Mouse (Mus musculus): Measurements from ENCODE around the gene Atf4. TPM values are rescaled to one million over a fixed set of nuclear protein-coding genes. Genes with fewer than 3 reads are reported as not detected.
A peak's percentile ranks its signal among the peaks of the same experiment; 100 is the strongest.

Atf4 gene
- total RNA-seq, 4 experiments from 2014 or later: 97.7 to 104 (median 99.8) TPM

GRCm38 (mm10) chr15:80280646-80281045 lies 25.7 kb downstream of the Atf4 start:
- no peak for DNase-seq (ENCODE audit: low spot score in 2 of 2)

GRCm38 (mm10) chr15:80286851-80287415 lies 31.9 kb downstream of the Atf4 start, which contains the start of gene Cacna1i:
TSS of gene Cacna1i (plus strand) at chr15:80287238.
- DNase-seq (ENCODE audit: low spot score in 2 of 2): peak in 1 of 2 experiments; percentile 60

GRCm38 (mm10) chr15:80288036-80288435 lies 33.1 kb downstream of the Atf4 start:
- no peak for DNase-seq (ENCODE audit: low spot score in 2 of 2)

- DNase-seq (ENCODE audit: low spot score in 2 of 2): peak; percentile 51 to 74
These were observed 34.5 kb downstream of the Atf4 start for GRCm38 (mm10) chr15:80289436-80289835.

- no peak for DNase-seq (ENCODE audit: low spot score in 2 of 2)
These were observed 42.2 kb downstream of the Atf4 start for GRCm38 (mm10) chr15:80297146-80297545.

GRCm38 (mm10) chr15:80303779-80304178 lies 48.8 kb downstream of the Atf4 start:
- DNase-seq (ENCODE audit: low spot score in 2 of 2): no peak

GRCm38 (mm10) chr15:80304188-80304587 lies 49.2 kb downstream of the Atf4 start:
- no peak for DNase-seq (ENCODE audit: low spot score in 2 of 2)

- no peak for DNase-seq (ENCODE audit: low spot score in 2 of 2)
These were observed 51.2 kb downstream of the Atf4 start for GRCm38 (mm10) chr15:80306146-80306545.

Other genes with a start within 250 kb of the Atf4 start
- 10 to 100 TPM; 30.3 to 38.4 (median 34.6) TPM for gene Pdgfb, start 240.2 kb upstream of the Atf4 start, total RNA-seq (2022)
- 100 to 1,000 TPM; 383 to 406 (median 399) TPM for gene Syngr1, start 163.8 kb upstream of the Atf4 start, total RNA-seq (2022)
- gene Rpl3, start 163.3 kb upstream of the Atf4 start, total RNA-seq (2022): 100 to 1,000 TPM; 431 to 611 (median 527) TPM
- gene Tab1, start 122.1 kb upstream of the Atf4 start, total RNA-seq (2022): 10 to 100 TPM; 27.3 to 29.5 (median 29.0) TPM
- 100 to 1,000 TPM; 112 to 115 (median 114) TPM for gene Mgat3, start 81.5 kb upstream of the Atf4 start, total RNA-seq (2022)
- gene Mief1, start 21.2 kb upstream of the Atf4 start, total RNA-seq (2022): 10 to 100 TPM; 27.6 to 34.5 (median 32.5) TPM
- gene AC140267.1, start 19.3 kb upstream of the Atf4 start, total RNA-seq (2022): 10 to 100 TPM in 3 of 4 experiments, 1 to 10 TPM in 1; 7.2 to 42.3 (median 29.6) TPM
- gene Rps19bp1, start 9.1 kb downstream of the Atf4 start, total RNA-seq (2022): 10 to 100 TPM; 29.9 to 41.0 (median 34.0) TPM
- gene Cacna1i, start 32.1 kb downstream of the Atf4 start, total RNA-seq (2022): 10 to 100 TPM; 37.6 to 48.2 (median 41.8) TPM